1 mouse cellular context compared by ENCODE assay signal in genomic region chr11:53662794-53663674, GRCm38 (mm10).
TF ChIP-seq lines count a peak whose summit lies in the region.

No protein-coding gene starts in this region.

TF ChIP-seq in CH12.LX, 34 proteins besides CTCF, POLR2A, EP300 and RAD21 (continued from another document):
- peak; percentile 93 for TF ChIP-seq BHLHE40 (IDR thresholded peaks at IDR 0.05; ENCODE audit: low read depth, low read length)
- peak; percentile 71 for TF ChIP-seq MXI1 (IDR thresholded peaks at IDR 0.05; ENCODE audit: low read depth, low read length)
- TF ChIP-seq CHD1 (IDR thresholded peaks at IDR 0.05; ENCODE audit: low read depth, low read length) = peak; percentile 96
- peak; percentile 59; the same call in 1 of the 2 replicates for TF ChIP-seq ELF1 (IDR thresholded peaks at IDR 0.05; ENCODE audit: low read depth, low read length)
- TF ChIP-seq MAZ (IDR thresholded peaks at IDR 0.05; ENCODE audit: low read depth, low read length) = peak; percentile 82
- TF ChIP-seq NELFE (IDR thresholded peaks at IDR 0.05; ENCODE audit: low read depth, low read length) = no peak
- TF ChIP-seq TCF12 (IDR thresholded peaks at IDR 0.05; ENCODE audit: low read depth, low read length) = peak; percentile 73; the same call in 1 of the 2 replicates
- no peak for TF ChIP-seq ZC3H11A (IDR thresholded peaks at IDR 0.05; ENCODE audit: low read depth, low read length)
- TF ChIP-seq UBTF (IDR thresholded peaks at IDR 0.05; ENCODE audit: low read depth, low read length) = no peak
- peak; percentile 6; the same call in 1 of the 2 replicates for TF ChIP-seq SMC3 (IDR thresholded peaks at IDR 0.05; ENCODE audit: low read depth, low read length)
- peak; percentile 73 for TF ChIP-seq IRF4 (IDR thresholded peaks at IDR 0.05; ENCODE audit: low read depth, low read length)
- TF ChIP-seq USF2 (conservative IDR thresholded peaks at IDR 0.05; ENCODE audit: low read depth, low read length) = no peak
TF ChIP-seq in CH12.LX: peak in this region for 23.
